Mouse (Mus musculus) hindbrain, postnatal 0 days (tissue): Measurements from ENCODE around the gene Mypn. TPM values are rescaled to one million over a fixed set of nuclear protein-coding genes. Genes with fewer than 3 reads are reported as not detected.

Source experiments
- ATAC-seq: fragments of 200-750 bp; cut with Nextera tagmentation; 2 replicates; pipeline ENCODE4 v1.8.0; 2017; ENCODE audit warnings: mild to moderate bottlenecking, moderate TSS enrichment, moderate library complexity
- DNase-seq: peaks from one replicate; pipeline ENCODE4 v3.0.0-alpha.2; 2015; ENCODE audit warnings: low spot score
- H3K27ac ChIP-seq: fragments of 300-500 bp; sonication (generic); 2 replicates; pipeline ENCODE4 v1.5.1; 2014; ENCODE audit warnings: mild to moderate bottlenecking
- H3K27me3 ChIP-seq: fragments of 300-500 bp; sonication (generic); 2 replicates; pipeline ENCODE4 v1.6.1; 2014; ENCODE audit warnings: low read length, mixed read lengths; ENCODE audit not compliant: insufficient read depth
- H3K36me3 ChIP-seq: fragments of 300-500 bp; sonication (generic); 2 replicates; pipeline ENCODE4 v1.6.1; 2014; ENCODE audit warnings: low read length, mixed read lengths; ENCODE audit not compliant: insufficient read depth
- H3K4me1 ChIP-seq: fragments of 300-500 bp; sonication (generic); 2 replicates; pipeline ENCODE4 v1.6.1; 2014; ENCODE audit warnings: antibody characterized with exemption, low read length, mixed read lengths; ENCODE audit not compliant: insufficient read depth
- H3K4me2 ChIP-seq: fragments of 300-500 bp; sonication (generic); 2 replicates; pipeline ENCODE4 v1.6.1; 2014; ENCODE audit warnings: low read depth, mild to moderate bottlenecking, low read length, moderate library complexity, mixed read lengths
- H3K4me3 ChIP-seq: fragments of 300-500 bp; sonication (generic); 2 replicates; pipeline ENCODE4 v1.5.1; 2014; ENCODE audit warnings: low read length
- H3K9ac ChIP-seq: fragments of 300-500 bp; sonication (generic); replicated peaks from 2 replicates; pipeline ENCODE4 v1.6.1; 2014; ENCODE audit warnings: mild to moderate bottlenecking, low read length, moderate library complexity, mixed read lengths
- H3K9me3 ChIP-seq: fragments of 300-500 bp; sonication (generic); 2 replicates; pipeline ENCODE4 v1.6.1; 2016; ENCODE audit warnings: low read length, mixed read lengths
- CTCF ChIP-seq: IDR thresholded peaks from 2 replicates; pipeline ENCODE4 v1.5.1; 2016; ENCODE audit warnings: antibody characterized with exemption, control low read depth, low read depth
- WGBS: fragments of 180-500 bp; shearing (Covaris S2); extraction: QIAGEN DNeasy Blood & Tissue Kit; methylation state at CpG from one replicate; pipeline ENCODE4 v1.1.7; 2014; 5-methylcytosine and 5-hydroxymethylcytosine counted together
- polyA plus RNA-seq: library from polyadenylated mRNA; unstranded; fragments of >200 nt; fragmentation: Nextera tagmentation; extraction: Ambion mirVana; gene quantifications from 2 replicates; pipeline ENCODE4 v1.2.1, GENCODE M21; 2015
- total RNA-seq: library from RNA; depleted of rRNA; stranded (reverse); fragments of >200 nt; gene quantifications from 2 replicates; pipeline ENCODE4 v1.2.3, GENCODE M21; 2014

Gene Mypn
- total and polyA plus RNA-seq, 2 experiments from 2014 or later, result 0.16 to 0.79 TPM

- Histone ChIP-seq H3K36me3 (no peaks in the 10 kb centered on the region), H3K4me3 (no peak overlapping the region), H3K27ac (no peak overlapping the region), H3K27me3 (no peaks in the 10 kb centered on the region), H3K9ac (no peak overlapping the region), H3K4me1 (no peaks in the 10 kb centered on the region), H3K9me3 (no peaks in the 10 kb centered on the region), H3K4me2 (no peak overlapping the region)
- 82% methylated on average over 14 of the region's 14 CpGs for WGBS
- DNase-seq (no peak), ATAC-seq (no peak)
- no peak for TF ChIP-seq CTCF
These were observed 83.8 kb downstream of the Mypn start for GRCm38 (mm10) chr10:63119916-63120315.

GRCm38 (mm10) chr10:63117583-63117982 is 86.2 kb downstream of the Mypn start:
- no peak for TF ChIP-seq CTCF

DNA sequence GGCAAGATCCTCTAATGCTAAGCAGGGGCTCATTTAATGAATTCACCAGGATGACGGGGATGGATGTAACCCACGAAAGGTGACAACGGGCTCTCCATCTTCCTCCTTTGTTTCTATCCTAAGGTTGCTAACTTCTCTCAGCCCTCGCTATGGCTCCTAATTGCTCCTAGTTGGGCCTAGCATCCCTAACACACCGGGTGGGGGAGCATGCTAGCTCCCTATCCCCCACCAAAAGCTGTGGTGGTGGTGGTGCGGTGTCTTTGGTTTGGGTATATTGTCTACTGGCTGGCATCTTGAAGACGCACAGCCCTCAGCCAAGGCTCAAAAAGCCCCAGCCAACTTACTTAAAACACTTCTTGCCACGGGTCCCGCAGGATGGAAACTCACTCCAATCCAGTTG is 87.4 kb downstream of the Mypn start:
- no peak overlapping the region for H3K4me2 ChIP-seq
- H3K9me3 ChIP-seq, result no peaks in the 10 kb centered on the region
- no peak overlapping the region for H3K27ac ChIP-seq
- WGBS, result 90% methylated on average over 9 of the region's 9 CpGs
- no peaks in the 10 kb centered on the region for H3K27me3 ChIP-seq
- no peak for ATAC-seq
- no peaks in the 10 kb centered on the region for H3K36me3 ChIP-seq
- no peak overlapping the region for H3K9ac ChIP-seq
- DNase-seq, result no peak
- no peak overlapping the region for H3K4me3 ChIP-seq
- no peak for TF ChIP-seq CTCF
- H3K4me1 ChIP-seq, result no peaks in the 10 kb centered on the region

More at GRCm38 (mm10) chr10:63117583-63117982, 86.2 kb downstream of the Mypn start:
- ATAC-seq (no peak), DNase-seq (no peak)
- H3K27me3 ChIP-seq, result no peaks in the 10 kb centered on the region
- H3K27ac ChIP-seq, result no peak overlapping the region
- no peak overlapping the region for H3K9ac ChIP-seq
- no peak overlapping the region for H3K4me2 ChIP-seq
- WGBS, result 95% methylated on average over 8 of the region's 8 CpGs
- no peaks in the 10 kb centered on the region for H3K4me1 ChIP-seq
- no peak overlapping the region for H3K4me3 ChIP-seq
- no peaks in the 10 kb centered on the region for H3K36me3 ChIP-seq
- H3K9me3 ChIP-seq, result no peaks in the 10 kb centered on the region

DNA sequence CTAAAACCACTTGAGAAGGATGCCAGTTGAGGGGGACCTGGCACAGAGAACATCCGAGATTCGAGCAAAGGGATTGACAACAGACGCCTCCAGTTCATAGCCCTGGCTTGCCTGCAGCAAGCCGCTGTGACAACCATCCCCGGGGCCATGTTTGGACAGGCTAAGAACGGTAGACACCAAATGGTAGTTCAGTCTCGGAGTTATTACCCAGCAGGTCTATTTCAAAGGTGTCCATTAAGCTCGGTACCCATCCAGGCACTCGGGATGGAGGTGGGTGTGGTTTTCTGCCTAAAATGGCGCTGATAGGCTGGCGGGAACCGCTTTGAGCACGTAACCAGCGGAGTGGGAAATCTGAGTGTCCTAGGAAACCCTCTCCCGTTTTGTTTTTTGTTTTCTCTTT is 87.9 kb downstream of the Mypn start:
- Histone ChIP-seq H3K4me2 (no peak overlapping the region), H3K9ac (no peak overlapping the region), H3K4me3 (no peak overlapping the region), H3K36me3 (no peaks in the 10 kb centered on the region), H3K27ac (no peak overlapping the region), H3K27me3 (no peaks in the 10 kb centered on the region), H3K9me3 (no peaks in the 10 kb centered on the region), H3K4me1 (no peaks in the 10 kb centered on the region)
- no peak for ATAC-seq
- no peak for TF ChIP-seq CTCF
- no peak for DNase-seq
- 84% methylated on average over 15 of the region's 15 CpGs for WGBS

GRCm38 (mm10) chr10:63113716-63114360 is 89.9 kb downstream of the Mypn start:
- WGBS, result 86% methylated on average over 6 of the region's 6 CpGs
- H3K9me3 ChIP-seq, result no peaks in the 10 kb centered on the region
- no peak overlapping the region for H3K4me3 ChIP-seq
- no peak for ATAC-seq
- no peak for TF ChIP-seq CTCF
- H3K36me3 ChIP-seq, result no peaks in the 10 kb centered on the region
- no peak overlapping the region for H3K4me2 ChIP-seq
- H3K27me3 ChIP-seq, result no peaks in the 10 kb centered on the region
- no peak overlapping the region for H3K9ac ChIP-seq
- DNase-seq, result no peak
- H3K4me1 ChIP-seq, result no peaks in the 10 kb centered on the region
- no peak overlapping the region for H3K27ac ChIP-seq

DNA sequence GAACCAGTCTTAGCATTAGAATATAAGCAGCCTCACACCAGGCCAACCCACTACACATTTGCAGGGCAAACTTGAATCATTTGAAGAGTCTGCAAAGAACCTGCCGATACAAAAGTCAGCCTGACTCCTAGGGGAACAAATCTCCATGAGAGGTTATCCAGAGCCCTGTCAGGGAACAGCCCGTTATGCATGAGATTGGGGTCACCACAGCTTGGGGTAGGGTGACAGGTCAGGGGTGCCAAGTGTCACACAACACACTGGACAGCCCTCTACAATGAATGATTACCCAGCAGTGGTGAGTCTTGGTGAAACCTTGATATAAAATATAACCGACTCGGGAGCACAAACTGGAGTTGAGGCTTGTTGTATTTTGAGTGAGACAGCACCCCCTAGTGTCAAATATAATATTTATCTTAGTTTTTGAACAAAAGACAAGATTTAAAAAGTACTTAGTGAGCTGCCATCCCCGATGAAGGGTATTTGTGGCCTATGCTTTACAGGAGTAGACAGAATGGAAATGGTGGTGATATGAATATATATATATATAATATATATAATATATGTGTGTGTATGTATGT is 90.6 kb downstream of the Mypn start:
- DNase-seq (peak; percentile 75), ATAC-seq (peak; percentile 49; the same call in 1 of the 2 replicates)
- 39% methylated on average over 5 of the region's 5 CpGs for WGBS
- Histone ChIP-seq H3K27ac (no peak overlapping the region), H3K9me3 (no peaks in the 10 kb centered on the region), H3K4me2 (no peak overlapping the region), H3K36me3 (no peaks in the 10 kb centered on the region), H3K4me3 (no peak overlapping the region), H3K27me3 (no peaks in the 10 kb centered on the region), H3K4me1 (no peaks in the 10 kb centered on the region), H3K9ac (no peak overlapping the region)
- TF ChIP-seq CTCF, result peak; percentile 51

DNA sequence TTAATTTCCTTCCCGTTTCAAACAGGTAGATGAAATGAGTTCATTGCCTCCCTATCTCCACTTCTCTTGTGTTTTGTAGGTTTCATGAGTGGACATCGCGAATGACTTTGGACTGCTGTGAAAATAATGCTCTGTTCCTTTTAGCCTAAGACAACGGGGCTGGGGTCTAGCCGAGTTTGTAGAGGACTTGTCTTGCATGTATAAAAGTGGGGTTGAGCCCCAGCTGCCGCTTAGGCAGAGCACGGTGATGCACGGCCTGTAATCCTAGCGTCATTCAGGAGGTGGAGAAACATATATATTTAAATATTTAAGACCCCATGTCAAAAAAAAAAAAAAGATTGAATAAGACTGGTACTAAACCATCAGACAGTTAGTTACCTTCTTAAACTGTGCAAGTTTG is 103.1 kb downstream of the Mypn start:
- no peak for TF ChIP-seq CTCF
- H3K9me3 ChIP-seq, result no peaks in the 10 kb centered on the region
- ATAC-seq (peak; percentile 54; the same call in 1 of the 2 replicates), DNase-seq (peak; percentile 8)
- H3K27ac ChIP-seq, result peak overlapping the region; percentile 71
- H3K4me3 ChIP-seq, result peak overlapping the region; percentile 74
- peak overlapping the region; percentile 74 for H3K9ac ChIP-seq
- H3K36me3 ChIP-seq, result no peaks in the 10 kb centered on the region
- no peaks in the 10 kb centered on the region for H3K27me3 ChIP-seq
- 3% methylated on average over 9 of the region's 9 CpGs for WGBS
- peak overlapping the region; percentile 84 for H3K4me2 ChIP-seq
- H3K4me1 ChIP-seq, result no peaks in the 10 kb centered on the region
